Mouse (Mus musculus) forebrain, embryonic 13.5 days (tissue): Measurements from ENCODE around the gene Nfatc2. TPM values are rescaled to one million over a fixed set of nuclear protein-coding genes. Genes with fewer than 3 reads are reported as not detected.

Source experiments
- ATAC-seq: fragments of 200-750 bp; cut with Nextera tagmentation; 2 replicates; pipeline ENCODE4 v1.8.0; 2017
- H3K27ac ChIP-seq: fragments of 300-500 bp; sonication (generic); 2 replicates; pipeline ENCODE4 v1.5.1; 2015; ENCODE audit warnings: inconsistent platforms, mild to moderate bottlenecking, moderate library complexity
- H3K27me3 ChIP-seq: fragments of 300-500 bp; sonication (generic); 2 replicates; pipeline ENCODE4 v1.6.1; 2015; ENCODE audit warnings: mild to moderate bottlenecking, inconsistent platforms
- H3K36me3 ChIP-seq: fragments of 300-500 bp; sonication (generic); 2 replicates; pipeline ENCODE4 v1.6.1; 2015; ENCODE audit warnings: mild to moderate bottlenecking, inconsistent platforms; ENCODE audit not compliant: poor library complexity, severe bottlenecking
- H3K4me1 ChIP-seq: fragments of 300-500 bp; sonication (generic); 2 replicates; pipeline ENCODE4 v1.6.1; 2015; ENCODE audit warnings: inconsistent platforms
- H3K4me2 ChIP-seq: fragments of 300-500 bp; sonication (generic); 2 replicates; pipeline ENCODE4 v1.6.1; 2015; ENCODE audit warnings: inconsistent platforms, mild to moderate bottlenecking, moderate library complexity
- H3K4me3 ChIP-seq: fragments of 300-500 bp; sonication (generic); 2 replicates; pipeline ENCODE4 v1.5.1; 2015; ENCODE audit warnings: mild to moderate bottlenecking, inconsistent platforms
- H3K9ac ChIP-seq: fragments of 300-500 bp; sonication (generic); 2 replicates; pipeline ENCODE4 v1.6.1; 2015; ENCODE audit warnings: mild to moderate bottlenecking, inconsistent platforms
- H3K9me3 ChIP-seq: fragments of 300-500 bp; sonication (generic); replicated peaks from 2 replicates; pipeline ENCODE4 v1.6.1; 2016; ENCODE audit warnings: inconsistent platforms
- WGBS: fragments of 180-500 bp; shearing (Covaris S2); methylation state at CpG from one replicate; pipeline ENCODE4 v1.1.7; 2015; 5-methylcytosine and 5-hydroxymethylcytosine counted together
- polyA plus RNA-seq: library from polyadenylated mRNA; unstranded; fragments of >200 nt; fragmentation: Nextera tagmentation; extraction: Ambion mirVana; gene quantifications from 2 replicates; pipeline ENCODE4 v1.2.1, GENCODE M21; 2015

The Nfatc2 gene
- polyA plus RNA-seq, 1 experiment from 2014 or later = 1.7 TPM

DNA sequence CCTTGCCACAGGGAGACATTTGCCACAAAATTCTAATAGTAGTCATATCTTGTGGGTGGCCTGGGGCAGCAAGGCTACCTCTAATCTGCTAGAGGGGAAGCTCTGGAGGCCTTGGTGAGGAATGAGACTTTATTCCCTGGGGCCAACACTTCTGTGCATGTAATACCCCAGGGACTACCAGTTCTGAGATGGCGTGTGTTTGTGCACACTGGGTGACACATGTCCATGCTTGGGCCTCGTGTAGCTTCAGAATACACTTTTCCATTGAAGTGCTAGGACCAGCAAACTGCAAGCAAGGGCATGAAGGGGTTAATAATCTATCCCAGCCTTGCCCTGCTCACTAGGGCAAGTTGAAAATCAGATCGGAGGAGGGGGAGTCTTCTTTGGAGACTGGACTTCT is 58.4 kb downstream of the Nfatc2 start:
- WGBS = 57% methylated on average over 3 of the region's 3 CpGs
- H3K4me1 ChIP-seq = peaks cover 21% of the 10 kb centered on the region
- no peak for ATAC-seq

GRCm38 (mm10) chr2:168541223-168541622 is 60.2 kb downstream of the Nfatc2 start:
- 78% methylated on average over 7 of the region's 7 CpGs for WGBS
- Histone ChIP-seq H3K4me1 (peaks cover 20% of the 10 kb centered on the region), H3K9ac (no peak overlapping the region), H3K4me3 (no peak overlapping the region), H3K36me3 (no peaks in the 10 kb centered on the region), H3K27ac (no peak overlapping the region), H3K27me3 (no peaks in the 10 kb centered on the region), H3K9me3 (no peaks in the 10 kb centered on the region), H3K4me2 (no peak overlapping the region)
- ATAC-seq = no peak

More for the DNA sequence above, 58.4 kb downstream of the Nfatc2 start:
- H3K4me2 ChIP-seq = no peak overlapping the region
- H3K27ac ChIP-seq = no peak overlapping the region
- H3K36me3 ChIP-seq = no peaks in the 10 kb centered on the region
- H3K9me3 ChIP-seq = no peaks in the 10 kb centered on the region
- H3K27me3 ChIP-seq = no peaks in the 10 kb centered on the region
- H3K4me3 ChIP-seq = no peak overlapping the region
- H3K9ac ChIP-seq = no peak overlapping the region

- Histone ChIP-seq H3K36me3 (no peaks in the 10 kb centered on the region), H3K27me3 (no peaks in the 10 kb centered on the region), H3K4me2 (no peak overlapping the region), H3K4me1 (peaks cover 10% of the 10 kb centered on the region), H3K9ac (no peak overlapping the region), H3K4me3 (no peak overlapping the region), H3K27ac (no peak overlapping the region), H3K9me3 (no peaks in the 10 kb centered on the region)
- 72% methylated on average over 15 of the region's 15 CpGs for WGBS
- ATAC-seq = no peak
Observed at GRCm38 (mm10) chr2:168539594-168540222, 61.7 kb downstream of the Nfatc2 start.

GRCm38 (mm10) chr2:168539026-168539425 is 62.4 kb downstream of the Nfatc2 start:
- no peaks in the 10 kb centered on the region for H3K36me3 ChIP-seq
- ATAC-seq = no peak
- H3K27ac ChIP-seq = no peak overlapping the region
- no peaks in the 10 kb centered on the region for H3K9me3 ChIP-seq
- WGBS = 92% methylated on average over 6 of the region's 6 CpGs
- no peak overlapping the region for H3K4me2 ChIP-seq
- H3K4me1 ChIP-seq = peaks cover 3% of the 10 kb centered on the region
- H3K4me3 ChIP-seq = no peak overlapping the region
- H3K9ac ChIP-seq = no peak overlapping the region
- no peaks in the 10 kb centered on the region for H3K27me3 ChIP-seq

DNA sequence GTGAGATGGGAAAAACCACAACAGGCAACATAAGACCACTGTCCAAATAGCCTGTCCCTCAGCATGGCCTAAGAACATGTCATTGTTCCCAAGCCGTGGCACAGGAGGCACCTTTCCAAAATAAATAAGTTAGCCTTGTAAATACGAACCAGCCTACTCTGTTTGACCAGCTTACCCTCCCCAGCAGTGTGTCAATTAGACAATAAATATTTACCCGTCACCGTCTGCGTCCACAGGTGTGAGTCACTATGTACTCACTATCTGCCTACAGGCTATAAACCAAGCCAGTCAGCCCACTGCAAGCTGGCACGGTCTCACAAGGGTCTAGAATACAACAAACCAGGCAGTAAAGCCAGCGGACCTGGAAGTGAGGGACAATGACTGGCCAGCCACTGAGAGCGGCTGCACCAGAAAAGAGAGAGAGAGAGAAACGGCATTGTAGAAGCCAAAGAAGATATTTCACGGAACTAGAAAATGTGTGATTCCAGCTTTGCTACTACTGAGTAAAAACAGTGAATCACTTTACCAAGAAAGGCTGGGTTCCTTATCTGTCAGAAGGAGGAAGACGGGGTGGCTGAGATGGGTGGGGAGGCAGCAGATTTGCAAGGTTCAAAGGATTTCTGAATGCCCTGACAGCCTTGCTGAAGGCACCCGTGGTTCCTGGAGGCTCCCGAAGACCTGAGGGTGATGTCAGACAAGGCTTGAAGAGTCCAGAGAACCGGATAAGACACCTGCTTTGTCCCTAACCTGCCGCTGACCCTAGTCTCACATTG is 69.2 kb downstream of the Nfatc2 start:
- Histone ChIP-seq H3K4me2 (no peak overlapping the region), H3K36me3 (no peaks in the 10 kb centered on the region), H3K9me3 (no peaks in the 10 kb centered on the region), H3K9ac (no peak overlapping the region), H3K27ac (no peak overlapping the region), H3K4me1 (no peaks in the 10 kb centered on the region), H3K4me3 (no peak overlapping the region), H3K27me3 (no peaks in the 10 kb centered on the region)
- 74% methylated on average over 15 of the region's 15 CpGs for WGBS
- no peak for ATAC-seq

DNA sequence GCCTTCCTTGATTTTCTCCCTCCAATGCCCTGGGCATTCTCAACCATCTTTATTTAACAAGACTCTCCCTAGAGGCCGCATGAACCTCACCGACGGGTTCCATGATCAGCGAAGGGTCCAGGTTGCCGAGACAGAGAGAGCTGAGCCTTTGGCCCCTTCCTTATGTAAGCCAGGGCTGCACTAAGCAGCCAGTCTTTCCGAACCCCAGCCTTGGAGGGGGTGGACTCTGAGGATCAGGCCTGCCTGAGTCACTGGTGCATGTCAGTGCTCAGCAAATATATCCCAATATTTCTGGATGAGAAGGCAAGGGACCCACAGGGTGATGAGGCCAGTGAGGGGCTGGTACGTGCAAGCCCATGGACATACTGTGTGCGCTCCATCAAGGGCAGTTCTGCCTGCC is 72.9 kb downstream of the Nfatc2 start:
- Histone ChIP-seq H3K4me2 (no peak overlapping the region), H3K27me3 (no peaks in the 10 kb centered on the region), H3K27ac (no peak overlapping the region), H3K4me3 (no peak overlapping the region), H3K9ac (no peak overlapping the region), H3K4me1 (peaks cover 23% of the 10 kb centered on the region), H3K9me3 (peaks cover 5% of the 10 kb centered on the region; the same call in 1 of the 2 replicates), H3K36me3 (no peaks in the 10 kb centered on the region)
- no peak for ATAC-seq
- 76% methylated on average over 8 of the region's 8 CpGs for WGBS

DNA sequence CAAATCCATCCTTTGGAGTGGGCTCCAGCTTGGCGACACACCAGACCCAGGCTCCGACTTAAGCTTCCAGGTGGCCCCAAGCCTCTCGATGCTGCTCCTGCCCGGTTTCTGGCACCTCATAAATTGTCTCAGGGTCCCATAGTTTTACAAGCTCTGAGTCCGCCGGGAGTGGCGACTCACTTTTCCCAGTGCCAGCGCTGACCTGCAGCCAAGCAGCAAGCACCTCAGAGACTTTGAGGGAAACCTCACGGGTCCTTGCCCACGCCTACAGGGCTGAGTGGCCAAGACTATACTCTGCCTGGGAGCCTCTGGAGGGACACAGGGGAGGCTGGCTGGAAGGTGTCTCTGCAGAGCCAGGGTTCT is 74.0 kb downstream of the Nfatc2 start:
- no peak overlapping the region for H3K9ac ChIP-seq
- no peak overlapping the region for H3K4me2 ChIP-seq
- H3K4me1 ChIP-seq = peaks cover 23% of the 10 kb centered on the region
- no peak overlapping the region for H3K4me3 ChIP-seq
- no peaks in the 10 kb centered on the region for H3K27me3 ChIP-seq
- no peaks in the 10 kb centered on the region for H3K36me3 ChIP-seq
- WGBS = 90% methylated on average over 10 of the region's 10 CpGs
- ATAC-seq = no peak
- H3K27ac ChIP-seq = no peak overlapping the region
- peaks cover 5% of the 10 kb centered on the region; the same call in 1 of the 2 replicates for H3K9me3 ChIP-seq

DNA sequence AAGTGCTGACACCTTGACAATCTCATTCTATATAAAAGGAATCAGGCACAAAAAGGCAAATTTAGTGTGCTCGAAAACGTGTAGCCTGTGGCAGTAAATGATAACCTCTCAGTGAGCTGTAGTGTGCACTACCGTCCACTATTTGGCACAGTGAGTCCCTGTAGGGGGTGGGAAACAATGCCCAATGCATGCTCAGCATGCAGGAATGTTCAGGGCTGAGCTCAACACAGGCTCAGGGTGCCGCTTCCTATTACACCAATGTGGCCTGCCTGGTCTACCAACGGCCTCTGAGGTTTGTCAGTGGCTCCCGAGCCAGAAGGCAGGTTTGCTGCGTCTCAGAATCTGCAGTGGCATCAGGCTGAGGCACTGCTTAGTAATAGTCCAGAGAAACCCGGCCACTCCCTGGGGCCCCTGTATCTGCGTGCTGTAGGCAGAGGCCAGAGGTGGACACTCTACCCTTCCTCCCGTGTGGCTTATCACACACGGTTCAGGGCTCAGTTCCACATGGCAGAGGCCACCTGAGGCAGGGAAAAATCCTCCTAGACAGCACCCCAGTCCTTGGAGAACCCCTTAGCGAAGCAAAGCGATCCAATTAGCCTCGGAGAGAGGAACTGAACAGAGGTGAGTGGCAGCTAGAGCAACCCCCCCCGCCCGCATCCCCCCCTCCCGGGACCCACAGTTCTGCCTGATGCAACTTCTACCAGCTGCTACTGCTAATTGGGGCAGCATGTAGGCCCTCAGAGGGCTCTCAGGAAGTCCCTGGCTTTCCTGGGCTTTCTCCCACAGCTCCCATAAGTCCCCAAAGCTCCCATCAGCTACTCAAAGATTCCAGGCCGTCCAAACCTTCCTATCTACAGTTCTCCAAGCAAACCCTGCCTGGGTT is 74.7 kb downstream of the Nfatc2 start:
- WGBS = 83% methylated on average over 15 of the region's 18 CpGs
- H3K9me3 ChIP-seq = peaks cover 5% of the 10 kb centered on the region; the same call in 1 of the 2 replicates

GRCm38 (mm10) chr2:168525391-168526154 is 75.9 kb downstream of the Nfatc2 start:
- Histone ChIP-seq H3K36me3 (no peaks in the 10 kb centered on the region), H3K27me3 (no peaks in the 10 kb centered on the region; the same call in 1 of the 2 replicates), H3K27ac (peak overlapping the region; percentile 80), H3K9ac (peak overlapping the region; percentile 9; the same call in 1 of the 2 replicates), H3K4me1 (peaks cover 23% of the 10 kb centered on the region), H3K9me3 (peaks cover 5% of the 10 kb centered on the region; the same call in 1 of the 2 replicates), H3K4me2 (peak overlapping the region; percentile 55), H3K4me3 (peak overlapping the region; percentile 26)
- peak; percentile 64 for ATAC-seq
- WGBS = 5% methylated on average over 17 of the region's 17 CpGs

More for the DNA sequence above, 74.7 kb downstream of the Nfatc2 start:
- no peak overlapping the region for H3K4me3 ChIP-seq
- no peak for ATAC-seq
- H3K9ac ChIP-seq = no peak overlapping the region
- no peak overlapping the region for H3K27ac ChIP-seq
- H3K4me1 ChIP-seq = peaks cover 23% of the 10 kb centered on the region
- H3K27me3 ChIP-seq = no peaks in the 10 kb centered on the region; the same call in 1 of the 2 replicates
- H3K4me2 ChIP-seq = no peak overlapping the region
- no peaks in the 10 kb centered on the region for H3K36me3 ChIP-seq

- peak; percentile 94 for ATAC-seq
- Histone ChIP-seq H3K27ac (peak overlapping the region; percentile 80), H3K27me3 (no peaks in the 10 kb centered on the region; the same call in 1 of the 2 replicates), H3K4me1 (peaks cover 23% of the 10 kb centered on the region), H3K9ac (peak overlapping the region; percentile 9; the same call in 1 of the 2 replicates), H3K4me3 (peak overlapping the region; percentile 26), H3K36me3 (no peaks in the 10 kb centered on the region), H3K4me2 (peak overlapping the region; percentile 55), H3K9me3 (peaks cover 5% of the 10 kb centered on the region; the same call in 1 of the 2 replicates)
- WGBS = under 1% methylated on average over 13 of the region's 13 CpGs
Observed at GRCm38 (mm10) chr2:168524905-168525381, 76.5 kb downstream of the Nfatc2 start.

DNA sequence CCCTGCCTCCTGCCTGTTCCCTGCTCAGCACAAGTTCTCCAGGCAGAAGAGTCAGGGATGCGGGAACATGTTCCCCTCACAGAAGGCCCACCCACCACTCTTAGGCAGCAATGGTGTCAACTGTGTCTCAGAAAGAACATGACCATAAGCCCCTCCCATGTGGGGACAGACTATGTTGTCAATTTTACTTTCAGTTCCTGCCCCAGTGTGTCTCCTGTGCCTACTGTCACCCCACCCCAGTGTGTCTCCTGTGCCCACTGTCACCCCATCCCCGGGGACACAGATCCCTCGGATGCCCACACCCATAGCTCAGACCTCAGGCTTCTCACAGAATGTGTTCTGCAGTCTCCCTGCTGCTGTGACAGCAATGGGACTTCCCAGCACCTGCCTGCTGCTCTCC is 79.2 kb downstream of the Nfatc2 start:
- no peak overlapping the region for H3K4me3 ChIP-seq
- no peak overlapping the region for H3K9ac ChIP-seq
- 79% methylated on average over 3 of the region's 3 CpGs for WGBS
- H3K9me3 ChIP-seq = peaks cover 5% of the 10 kb centered on the region; the same call in 1 of the 2 replicates
- H3K4me2 ChIP-seq = no peak overlapping the region
- no peaks in the 10 kb centered on the region for H3K36me3 ChIP-seq
- H3K4me1 ChIP-seq = peaks cover 23% of the 10 kb centered on the region
- H3K27me3 ChIP-seq = no peaks in the 10 kb centered on the region; the same call in 1 of the 2 replicates
- ATAC-seq = no peak
- H3K27ac ChIP-seq = no peak overlapping the region
